Mouse (Mus musculus) CD8-positive naive resting alpha-beta T cell, adult 57 days (primary cell): ENCODE measurements around the gene Hoxa9. TPM values are rescaled to one million over a fixed set of nuclear protein-coding genes. Genes with fewer than 3 reads are reported as not detected.

Experiments
- total RNA-seq: library from RNA; stranded (reverse); gene quantifications from one replicate; pipeline ENCODE4 v1.2.4, GENCODE M21; 2023

Gene Hoxa9
- not detected for total RNA-seq

GRCm38 (mm10) chr6:52230516-52231165, at the start of gene Hoxa9:
Hoxa9 (minus strand) TSS chr6:52231089.

DNA sequence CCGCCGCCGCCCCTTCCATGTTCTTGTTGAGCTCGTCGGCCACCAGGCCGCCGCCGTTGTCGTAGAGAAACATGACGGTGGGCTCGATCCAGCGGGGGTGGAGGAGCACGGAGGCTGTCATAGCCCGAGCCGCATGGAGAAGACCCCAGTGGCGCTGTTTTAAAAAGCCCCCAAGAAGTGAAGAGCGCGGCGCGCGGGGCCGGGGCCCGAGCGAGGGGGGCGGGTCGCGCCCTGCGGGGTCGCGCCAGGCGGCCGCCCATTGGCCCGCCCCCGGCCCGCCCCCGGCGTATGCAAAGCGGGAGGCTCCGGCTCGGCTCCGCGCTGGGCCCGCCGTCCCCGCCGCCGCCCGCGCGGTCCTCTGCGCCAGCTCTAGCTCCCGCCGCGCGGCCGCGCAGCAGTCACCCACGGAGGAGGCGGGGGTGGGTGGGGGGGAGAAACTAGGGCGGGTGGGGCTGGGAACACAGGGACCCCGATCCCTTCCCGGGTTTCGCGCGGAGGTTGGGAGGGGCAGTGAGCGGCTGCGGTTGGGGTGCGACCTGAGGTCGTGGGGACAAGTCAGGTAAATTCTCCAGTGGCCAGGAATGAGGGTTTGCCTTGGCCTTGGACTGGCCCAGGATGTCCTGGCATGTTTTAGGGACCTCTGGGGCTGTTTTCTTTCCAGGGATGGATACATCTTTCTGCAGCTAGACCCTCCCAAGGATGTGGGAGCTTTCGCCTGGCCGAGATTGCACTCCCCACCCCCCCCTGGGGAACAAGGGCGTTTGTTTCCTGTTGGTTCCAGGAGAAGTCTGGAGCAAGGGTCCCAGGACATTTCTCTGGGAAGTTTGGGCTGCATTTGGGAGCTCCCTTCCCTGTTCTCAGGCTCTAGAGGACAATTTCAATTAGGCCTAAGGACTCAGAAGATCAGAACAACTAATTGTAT, 30.0 kb upstream of the Hoxa9 start, which contains the start of gene Hoxa13:
Hoxa13 (minus strand) TSS at position 227 of the 922 bp plus-strand sequence.

GRCm38 (mm10) chr6:52245757-52246142, 14.9 kb upstream of the Hoxa9 start, which contains the start of gene Hoxa11:
Hoxa11 (minus strand) TSS chr6:52245810.

GRCm38 (mm10) chr6:52240389-52241000, 9.6 kb upstream of the Hoxa9 start, which contains the start of gene Hoxa10:
Hoxa10 (minus strand) TSS chr6:52240854.

GRCm38 (mm10) chr6:52221337-52221992, 9.4 kb downstream of the Hoxa9 start, which contains the start of gene Hoxa7:
Hoxa7 (minus strand) TSS chr6:52221854.

GRCm38 (mm10) chr6:52213119-52213986, 17.5 kb downstream of the Hoxa9 start, which contains the start of the genes Hoxa3 and Gm28308:
Hoxa3 (minus strand) TSS chr6:52213336.
Gm28308 (minus strand) TSS chr6:52213339.

DNA sequence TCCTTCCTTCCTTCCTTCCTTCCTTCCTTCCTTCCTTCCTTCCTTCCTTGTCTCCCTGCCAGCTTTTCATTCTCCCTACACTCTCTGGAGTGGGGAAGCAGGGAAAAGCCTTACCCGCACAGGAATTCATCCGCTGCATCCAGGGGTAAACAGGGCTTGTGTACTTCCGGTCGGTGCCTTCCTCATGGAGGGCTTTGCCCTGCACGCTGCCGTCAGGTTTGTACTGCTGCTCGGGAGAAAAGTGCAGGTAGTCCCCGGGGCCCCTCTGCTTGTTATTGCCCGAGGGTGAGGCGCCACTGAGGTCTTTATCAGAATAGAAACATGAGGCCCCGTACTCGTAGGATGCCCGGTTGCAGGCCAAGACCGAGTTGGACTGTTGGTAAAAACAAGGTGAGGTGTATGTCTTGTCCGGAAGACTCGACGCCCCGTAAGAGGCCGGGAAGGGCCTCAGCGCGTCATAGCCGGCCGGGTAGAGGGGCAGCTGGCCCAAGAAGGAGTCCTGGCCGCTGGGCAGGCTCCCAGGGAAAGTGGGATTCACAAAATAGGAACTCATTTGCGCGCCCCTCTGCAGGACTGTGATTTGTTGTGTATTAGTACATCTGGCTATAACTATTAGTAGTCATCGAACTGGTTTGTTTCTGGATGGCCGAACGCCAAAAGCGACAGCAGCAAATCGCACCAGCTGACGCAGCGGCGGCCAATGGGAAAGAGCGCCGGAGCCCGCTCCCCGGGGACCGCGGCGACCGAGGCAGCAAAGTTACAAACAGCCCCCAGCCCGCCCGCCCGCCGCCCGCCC, 22.6 kb downstream of the Hoxa9 start, which contains the start of gene Hoxa6:
Hoxa6 (minus strand) TSS at position 651 of the 796 bp plus-strand sequence.

GRCm38 (mm10) chr6:52204050-52204752, 26.7 kb downstream of the Hoxa9 start, which contains the start of gene Hoxa5:
Hoxa5 (minus strand) TSS chr6:52204587.

GRCm38 (mm10) chr6:52190906-52191810, 39.7 kb downstream of the Hoxa9 start, which contains the start of gene Hoxa4:
Hoxa4 (minus strand) TSS chr6:52191753.

DNA sequence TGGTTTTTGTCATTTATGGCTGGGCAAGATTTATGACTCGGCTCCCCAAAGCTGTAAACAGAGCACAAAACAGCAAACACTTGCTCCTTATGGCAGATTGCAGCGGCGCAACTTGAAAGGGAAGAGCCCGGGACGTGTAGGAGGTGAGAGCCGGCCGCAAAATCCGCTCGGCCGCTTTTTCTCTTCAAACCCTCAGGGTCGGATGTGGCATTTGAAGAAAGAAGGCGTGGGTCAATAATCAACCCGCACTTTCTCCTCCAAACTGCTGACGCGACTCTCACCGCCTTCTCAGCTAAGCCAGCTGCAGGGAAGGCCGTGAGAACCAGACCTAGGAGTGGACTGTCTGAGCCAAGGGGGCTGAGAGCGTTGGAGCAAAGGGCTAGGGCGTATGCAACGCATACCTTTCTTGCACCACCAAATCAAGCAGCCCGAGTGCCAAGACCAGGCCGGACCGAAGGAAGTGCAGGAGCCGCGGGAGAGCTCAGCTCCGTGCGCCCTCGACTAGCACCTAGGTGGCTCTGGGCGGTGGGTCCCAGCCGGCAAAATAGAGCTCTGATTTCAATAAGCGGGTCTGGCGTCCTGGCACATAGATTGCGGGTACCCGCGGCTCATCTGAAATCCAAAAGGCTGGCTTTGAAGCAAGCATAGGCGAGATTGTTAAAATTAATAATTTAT, 53.7 kb downstream of the Hoxa9 start, which contains the start of gene 5730596B20Rik:
5730596B20Rik (plus strand) TSS at position 438 of the 675 bp plus-strand sequence.

Other genes starting within 250 kb of the Hoxa9 start
- gene Skap2, start 218.5 kb downstream of the Hoxa9 start, total RNA-seq: 9.2 TPM
- not detected for gene Hoxa1, start 72.8 kb downstream of the Hoxa9 start, total RNA-seq
- not detected for gene Hoxa2, start 66.3 kb downstream of the Hoxa9 start, total RNA-seq
- not detected for gene 5730596B20Rik, start 53.6 kb downstream of the Hoxa9 start, total RNA-seq
- not detected for gene Hoxa4, start 39.3 kb downstream of the Hoxa9 start, total RNA-seq
- not detected for gene Hoxa5, start 26.5 kb downstream of the Hoxa9 start, total RNA-seq
- not detected for gene Hoxa6, start 22.4 kb downstream of the Hoxa9 start, total RNA-seq
- gene Hoxa3, start 17.8 kb downstream of the Hoxa9 start, total RNA-seq: not detected
- not detected for gene Gm28308, start 17.8 kb downstream of the Hoxa9 start, total RNA-seq
- gene Hoxa7, start 9.2 kb downstream of the Hoxa9 start, total RNA-seq: not detected
- gene Hoxa10, start 9.8 kb upstream of the Hoxa9 start, total RNA-seq: not detected
- not detected for gene Hoxa11, start 14.7 kb upstream of the Hoxa9 start, total RNA-seq
- not detected for gene Hoxa13, start 29.8 kb upstream of the Hoxa9 start, total RNA-seq
- gene Evx1, start 82.4 kb upstream of the Hoxa9 start, total RNA-seq: not detected